Mouse (Mus musculus) kidney, postnatal 4 days (tissue): ENCODE measurements around the gene Alyref.
"Not testable (repeated sequence)": the region's sequence is repeated elsewhere in the genome, so short reads cannot be mapped to it uniquely, and the experiment has no call there.

Source experiments
- DNase-seq, 2 experiments: peaks; one replicate each; pipeline ENCODE4 v3.0.0; 2021; ENCODE audit warnings: mixed read lengths in 2 of 2

Gene Alyref

DNA sequence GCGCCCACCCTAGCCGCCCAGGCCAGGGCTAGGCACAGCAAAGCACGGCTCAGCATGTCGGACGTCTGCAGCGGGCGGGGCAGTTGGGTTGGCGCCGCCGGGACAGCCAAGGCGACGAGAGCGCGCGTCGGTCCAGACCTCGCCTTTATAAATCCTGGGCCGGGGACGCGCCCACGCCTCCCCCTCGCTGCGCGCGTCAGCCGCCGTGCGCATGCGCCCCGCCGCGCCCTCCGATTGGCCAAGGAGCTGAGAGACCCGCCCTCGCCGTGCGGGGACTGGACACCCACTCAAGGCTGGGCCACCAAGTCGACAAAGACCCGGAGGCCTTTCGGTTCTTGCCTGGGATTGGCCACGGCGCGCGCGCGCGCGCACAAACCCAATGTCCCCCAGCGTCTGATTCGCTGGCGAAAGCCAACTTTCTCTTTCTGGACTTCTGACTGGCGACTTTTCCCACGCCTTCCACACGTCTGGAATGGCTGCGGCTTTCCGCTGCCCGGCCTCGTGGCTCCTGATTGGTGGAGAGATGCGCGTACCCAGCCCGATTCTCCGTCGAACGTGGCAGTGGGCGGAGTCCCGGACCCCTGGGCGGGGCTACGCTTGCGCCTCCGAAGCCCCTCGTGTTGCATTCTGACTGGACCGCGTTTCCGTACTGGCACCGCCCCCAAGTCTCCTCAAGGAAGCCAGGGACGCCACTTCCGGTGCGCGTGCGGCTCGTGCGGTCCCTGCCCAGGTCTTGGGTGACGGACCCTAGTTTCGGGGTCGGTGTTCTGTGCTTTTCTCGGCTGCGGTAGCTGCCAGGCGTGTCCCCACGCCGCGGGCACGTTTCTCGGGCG, 25.2 kb downstream of the Alyref start, which contains the start of gene P4hb:
Gene P4hb (minus strand): TSS at position 502 of the 833 bp plus-strand sequence.
- peak; percentile 100 for DNase-seq

DNA sequence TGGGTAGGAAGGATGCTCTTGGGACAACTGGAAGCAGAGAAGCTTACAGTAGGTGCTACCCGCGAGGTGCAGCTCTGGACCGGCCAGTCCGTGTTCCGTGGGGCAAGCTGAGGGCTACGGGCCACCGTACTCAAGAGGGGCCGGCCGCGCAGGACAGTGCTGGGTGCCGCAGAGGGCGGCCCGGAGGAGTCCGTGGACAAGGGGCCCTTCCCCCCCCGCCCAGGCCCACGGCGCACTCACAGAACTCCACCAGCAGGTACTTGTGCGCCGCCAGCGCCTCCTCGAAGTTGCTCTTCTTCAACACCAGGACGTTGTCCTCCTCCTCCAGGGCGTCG, 25.8 kb downstream of the Alyref start:
- DNase-seq: no peak

- DNase-seq: no peak
Observed at GRCm38 (mm10) chr11:120571754-120572416, 26.3 kb downstream of the Alyref start.

- DNase-seq: no peak
Observed at GRCm38 (mm10) chr11:120571122-120571521, 27.0 kb downstream of the Alyref start.

- DNase-seq: no peak
Observed at GRCm38 (mm10) chr11:120568324-120568723, 29.8 kb downstream of the Alyref start.

DNA sequence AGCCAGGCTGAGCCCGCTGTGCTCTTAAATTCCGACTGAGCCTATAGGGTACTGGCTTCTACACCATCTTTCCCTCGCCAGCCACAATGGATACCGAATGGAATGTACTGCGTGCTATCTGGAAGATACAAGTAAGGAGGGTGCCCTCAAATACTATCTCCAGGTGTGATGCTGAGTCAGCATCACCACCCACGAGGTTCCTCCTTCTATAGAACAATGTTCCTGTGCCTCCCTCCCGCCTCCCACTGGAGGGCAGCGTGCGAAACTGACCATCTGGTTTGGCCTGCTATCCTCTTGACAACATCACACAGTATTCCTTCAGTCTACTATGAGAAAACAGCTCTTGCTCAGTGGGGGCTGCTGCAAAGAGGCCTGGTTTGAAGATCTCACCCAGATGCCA, 33.1 kb downstream of the Alyref start:
- no peak for DNase-seq

DNA sequence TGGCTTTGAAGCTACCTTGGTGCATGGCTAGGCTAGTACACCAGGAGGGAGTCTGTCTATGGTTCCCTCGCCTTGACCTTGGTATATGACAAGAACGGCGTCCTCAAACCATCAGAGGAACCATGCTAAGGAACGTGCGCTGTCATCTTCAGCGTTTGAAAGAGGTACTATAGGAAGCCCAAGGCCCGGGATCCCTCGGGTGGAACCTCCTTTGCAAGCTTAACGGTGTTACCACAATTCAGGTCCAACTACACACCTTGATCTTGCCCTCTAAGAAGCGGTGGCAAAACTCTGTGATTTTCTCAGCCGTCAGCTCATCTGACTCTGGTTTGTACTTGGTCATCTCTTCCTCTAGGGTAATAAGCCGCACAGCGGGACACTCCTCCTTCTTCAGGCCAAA, 35.2 kb downstream of the Alyref start:
- no peak for DNase-seq

DNA sequence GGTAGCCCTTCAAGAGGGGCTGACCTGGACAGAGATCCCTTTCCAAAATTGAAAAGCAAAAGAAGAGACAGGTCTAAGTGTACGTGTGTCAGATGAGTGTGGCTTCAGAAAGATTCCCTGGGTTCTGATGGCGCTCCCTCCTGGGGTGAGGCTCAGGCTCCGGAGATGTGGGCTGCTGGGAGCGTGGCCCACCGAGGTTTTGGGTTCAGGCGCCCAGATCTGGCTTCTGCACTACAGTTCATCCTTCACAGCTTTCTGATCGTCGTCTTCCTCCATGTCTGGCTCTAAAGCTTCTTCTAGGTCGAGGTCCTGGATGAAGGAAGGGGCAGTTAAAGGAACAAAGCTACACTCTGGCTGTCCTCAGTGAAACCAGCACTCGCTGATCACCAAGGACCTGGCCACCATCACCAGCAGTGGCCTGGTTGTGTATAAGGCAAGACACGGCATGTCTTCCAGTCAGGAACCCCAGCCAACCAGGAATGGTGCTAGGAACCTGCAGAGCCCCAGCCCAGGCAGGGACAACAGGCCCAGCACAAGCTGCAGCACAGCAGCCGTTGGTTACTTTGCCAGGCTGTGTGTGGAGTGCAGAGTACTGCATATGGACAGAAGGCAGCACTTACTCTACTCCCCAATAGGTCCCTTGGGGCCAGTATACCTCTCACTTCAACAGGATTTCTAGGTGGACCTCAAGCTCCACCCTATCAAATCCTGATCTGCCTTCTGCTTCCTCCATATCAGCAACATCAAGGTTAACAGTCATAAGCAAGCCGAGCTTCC, 37.0 kb downstream of the Alyref start:
- no peak for DNase-seq

- DNase-seq: not testable (repeated sequence)
Observed at GRCm38 (mm10) chr11:120558843-120559242, 39.3 kb downstream of the Alyref start.

DNA sequence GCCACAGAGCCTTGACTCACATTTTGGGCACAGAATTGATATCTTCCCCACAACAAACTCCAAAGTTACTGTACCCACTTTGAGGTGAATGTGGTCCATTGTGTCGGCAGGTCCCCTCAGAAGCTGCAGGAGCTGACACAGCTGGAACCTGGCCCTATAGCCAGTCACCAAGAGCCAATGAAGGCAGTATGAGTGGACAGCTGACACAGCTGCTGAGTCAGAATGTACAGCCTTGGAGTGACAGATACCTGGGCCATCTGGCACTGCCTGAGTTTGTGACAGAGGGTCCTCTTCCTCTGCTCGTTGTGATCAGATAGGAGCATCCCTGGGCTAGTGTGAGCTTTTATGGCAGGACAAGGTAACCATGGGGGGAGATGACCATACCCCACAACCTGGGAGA, 42.9 kb downstream of the Alyref start:
- DNase-seq: no peak

DNA sequence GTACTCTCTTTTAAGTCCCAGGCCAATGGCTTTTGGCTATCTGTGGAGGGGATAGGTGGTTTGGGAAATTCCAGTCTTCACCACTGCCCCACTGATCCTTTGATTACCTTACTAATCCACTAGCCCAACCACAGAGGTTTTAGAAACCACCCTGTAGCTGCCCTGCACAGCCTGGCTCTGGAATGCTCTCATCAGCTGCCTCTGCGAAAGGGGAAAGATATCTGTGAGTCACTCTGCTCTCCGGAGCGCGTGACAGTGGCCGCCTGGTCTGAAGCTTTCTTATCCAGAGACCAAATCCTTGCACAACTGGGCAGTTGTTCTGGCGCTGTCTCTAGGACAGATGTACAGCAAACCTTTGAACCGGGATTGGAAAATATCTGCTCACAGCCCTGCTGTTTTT, 43.3 kb downstream of the Alyref start:
- no peak for DNase-seq

DNA sequence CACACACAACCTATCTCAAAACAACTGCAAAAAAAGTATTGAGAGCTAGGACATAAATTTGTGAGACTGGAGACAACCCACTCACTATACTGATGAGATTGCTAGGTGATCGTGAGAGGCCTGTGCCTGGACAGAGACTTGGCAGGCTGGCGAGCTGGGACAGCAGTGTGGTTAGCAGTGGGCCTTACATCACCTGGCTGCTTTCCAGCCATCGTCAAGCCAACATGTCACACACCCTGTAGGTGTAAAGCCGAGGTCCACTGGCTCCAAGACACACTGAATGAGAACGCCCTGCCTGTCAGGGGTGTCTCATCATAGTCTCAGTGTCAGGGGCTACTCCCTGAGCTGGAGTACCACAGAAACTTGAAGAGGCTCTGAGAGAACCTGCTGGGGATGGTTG, 45.4 kb downstream of the Alyref start:
- DNase-seq: no peak

DNA sequence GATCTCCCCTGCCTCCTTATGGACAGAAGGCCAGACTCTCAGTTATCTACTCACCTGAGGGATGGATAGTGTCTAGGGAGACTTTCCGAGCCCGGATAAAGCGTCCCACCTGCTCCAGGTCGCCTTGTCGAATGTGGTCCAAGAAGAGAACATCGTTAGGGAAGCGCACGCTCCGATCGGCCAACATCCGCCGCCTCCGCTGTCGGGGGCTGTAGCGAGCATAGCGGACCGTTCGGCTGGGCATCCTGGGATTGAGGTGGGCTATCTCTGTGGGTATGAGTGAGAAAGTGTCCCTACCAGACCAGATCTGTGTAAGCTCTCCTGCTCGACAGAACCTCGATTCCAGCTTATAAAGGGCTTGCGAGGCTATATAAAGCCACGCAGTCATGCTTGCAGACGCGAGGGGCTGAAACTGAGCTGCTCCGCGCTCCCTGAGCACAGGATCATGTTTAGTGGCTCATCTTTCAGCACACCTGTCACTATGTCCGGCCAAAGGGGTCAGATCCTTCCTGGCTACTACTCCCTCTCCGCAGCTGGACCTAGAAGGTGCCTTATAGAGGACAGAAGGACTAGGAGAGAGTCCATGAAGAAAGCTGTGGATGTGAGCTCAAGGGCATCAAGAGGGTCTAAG, 47.2 kb downstream of the Alyref start, which contains the start of gene Ppp1r27:
Gene Ppp1r27 (minus strand): TSS at position 323 of the 631 bp plus-strand sequence.
- no peak for DNase-seq

GRCm38 (mm10) chr11:120549986-120550809, 48.0 kb downstream of the Alyref start:
- no peak for DNase-seq

GRCm38 (mm10) chr11:120549168-120549945, 48.8 kb downstream of the Alyref start, which contains the start of gene Mcrip1:
Gene Mcrip1, minus strand, starts transcription at chr11:120549727.
- peak; percentile 96 to 97 for DNase-seq

DNA sequence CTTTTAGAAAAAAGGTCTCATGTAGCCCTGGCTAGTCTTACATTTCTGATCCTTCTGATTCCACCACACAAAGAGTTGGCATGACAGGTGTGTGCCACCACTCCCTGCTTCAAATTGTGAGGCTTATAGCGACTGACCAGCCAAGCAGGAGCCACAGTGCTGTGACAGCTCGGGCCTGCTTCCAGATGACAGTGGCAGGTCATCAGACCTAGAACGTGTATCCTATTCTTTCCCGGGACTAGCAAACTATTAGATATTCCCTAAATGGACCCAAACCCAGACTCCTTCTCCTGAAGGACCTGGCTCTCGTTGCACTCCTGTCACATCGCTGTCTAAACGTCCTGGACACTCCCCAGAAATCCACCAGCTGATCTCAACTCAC, 49.4 kb downstream of the Alyref start:
- no peak for DNase-seq

GRCm38 (mm10) chr11:120548214-120548613, 50.0 kb downstream of the Alyref start:
- DNase-seq: no peak

GRCm38 (mm10) chr11:120547469-120547868, 50.7 kb downstream of the Alyref start:
- peak in 1 of 2 experiments; percentile 39 for DNase-seq

DNA sequence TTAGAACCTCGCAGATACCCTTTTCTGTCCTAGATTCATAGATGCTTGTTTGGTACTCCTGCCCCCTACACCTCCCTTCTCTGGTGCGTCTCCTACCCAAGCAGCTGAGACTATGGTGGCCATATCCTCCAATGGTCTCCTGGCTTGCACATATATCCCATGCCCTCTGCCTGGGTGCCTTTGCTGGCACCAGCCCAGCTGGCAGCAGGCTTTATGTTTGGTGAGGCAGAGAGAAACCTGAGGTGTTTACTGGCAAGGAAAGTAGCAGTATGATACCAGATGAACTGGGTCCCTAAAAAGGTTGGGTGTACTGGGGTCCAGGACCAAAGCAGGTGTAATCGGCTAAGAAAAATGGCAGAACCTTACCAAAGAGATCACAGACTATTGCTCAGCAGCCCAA, 52.2 kb downstream of the Alyref start:
- peak in 1 of 2 experiments; percentile 42 for DNase-seq

GRCm38 (mm10) chr11:120542376-120542775, 55.8 kb downstream of the Alyref start:
- DNase-seq: no peak
